Comparison of ENCODE assay signal across 20 mouse cellular contexts in genomic region chr9:13933404-13933803, GRCm38 (mm10).
"Had no signal": no experiment of that assay in that cellular context is flagged by ENCODE, and none has a peak within 500 bp of the region (broad histone marks: within the 10 kb centered on the region; RNA-seq: fewer than 3 reads in every experiment).

No protein-coding gene starts in this region.

- H3K27me3 ChIP-seq: liver, embryonic 13.5 days; midbrain, embryonic 12.5 days; midbrain, embryonic 15.5 days; neural tube, embryonic 12.5 days; neural tube, embryonic 15.5 days had no signal

- H3K4me3 ChIP-seq: layer of hippocampus, adult 2 months; left cerebral cortex, adult 2 months; liver, embryonic 13.5 days; midbrain, embryonic 12.5 days; midbrain, embryonic 15.5 days; neural tube, embryonic 12.5 days; neural tube, embryonic 15.5 days had no signal

- ATAC-seq: lung, postnatal 0 days; midbrain, embryonic 15.5 days had no signal

- DNase-seq: kidney, adult 2 months; kidney, postnatal 25 days; layer of hippocampus, adult 9-11 months; layer of hippocampus, postnatal 36 days; liver, embryonic 13.5 days; lung, adult 2 months; lung, postnatal 36 days; right cerebral cortex, adult 18-20 months; right cerebral cortex, postnatal 14 days; right cerebral cortex, postnatal 4 days; thymus, adult 18-20 months; thymus, postnatal 36 days had no signal

- H3K4me2 ChIP-seq: liver, embryonic 13.5 days; midbrain, embryonic 12.5 days; midbrain, embryonic 15.5 days; neural tube, embryonic 12.5 days; neural tube, embryonic 15.5 days had no signal

- H3K27ac ChIP-seq: kidney, postnatal 0 days; layer of hippocampus, adult 2 months; left cerebral cortex, adult 2 months; liver, embryonic 13.5 days; midbrain, embryonic 12.5 days; midbrain, embryonic 15.5 days; neural tube, embryonic 12.5 days; neural tube, embryonic 15.5 days had no signal

- H3K4me1 ChIP-seq: midbrain, embryonic 12.5 days; midbrain, embryonic 15.5 days; neural tube, embryonic 12.5 days; neural tube, embryonic 15.5 days had no signal

- H3K36me3 ChIP-seq: liver, embryonic 13.5 days; midbrain, embryonic 12.5 days; midbrain, embryonic 15.5 days; neural tube, embryonic 12.5 days; neural tube, embryonic 15.5 days had no signal

- H3K9me3 ChIP-seq: liver, embryonic 13.5 days; midbrain, embryonic 15.5 days; neural tube, embryonic 15.5 days had no signal

- H3K9ac ChIP-seq: liver, embryonic 13.5 days; midbrain, embryonic 12.5 days; midbrain, embryonic 15.5 days; neural tube, embryonic 12.5 days; neural tube, embryonic 15.5 days had no signal
